Mouse (Mus musculus): Measurements from ENCODE around the gene Bora.
"Not testable (repeated sequence)": the region's sequence is repeated elsewhere in the genome, so short reads cannot be mapped to it uniquely, and the experiment has no call there.

Gene Bora

DNA sequence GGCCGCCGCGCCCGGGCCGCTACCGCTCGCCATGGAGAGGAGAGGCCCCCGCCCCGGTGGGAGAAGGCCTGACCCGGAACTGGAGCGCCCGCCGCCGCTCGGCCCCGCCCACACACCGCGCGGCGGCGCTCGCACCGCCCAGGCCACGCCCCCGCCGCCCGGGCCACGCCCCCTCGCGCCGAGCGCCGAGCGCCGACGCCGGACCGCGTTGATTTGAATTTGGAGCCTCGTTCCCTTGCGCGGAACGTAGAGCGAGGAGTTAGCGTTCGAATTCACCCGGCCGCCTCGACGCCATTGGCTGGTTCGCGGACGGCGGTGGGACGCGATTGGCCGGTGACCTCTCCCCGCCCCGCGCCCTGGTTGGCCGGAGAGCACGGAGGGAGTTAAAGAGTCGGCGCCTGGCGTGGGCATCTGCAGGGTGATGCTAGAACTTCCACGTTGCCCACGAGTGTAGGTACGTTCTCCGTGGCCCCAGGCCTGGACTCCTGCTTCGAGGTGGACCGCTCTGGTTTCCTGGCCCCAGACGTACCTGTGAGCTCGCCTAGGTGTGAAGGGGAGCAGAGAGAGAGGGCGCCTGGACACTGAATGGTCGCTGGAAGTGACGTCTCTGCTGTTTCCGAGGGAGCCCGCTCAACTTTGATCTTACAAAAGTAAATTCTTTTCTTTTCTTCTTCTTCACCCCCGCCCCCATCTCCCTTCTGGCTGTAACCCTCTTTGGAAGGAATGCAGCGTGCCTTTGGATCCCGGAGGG is at the start of gene Bora, which contains the start of gene Mzt1:
Gene Bora (plus strand): TSS at position 192 of the 751 bp plus-strand sequence.
Gene Mzt1 (minus strand): TSS at position 104 of the 751 bp plus-strand sequence.
- peak; percentile 82 to 92 for DNase-seq (ENCODE audit: low spot score in 2 of 2)

DNA sequence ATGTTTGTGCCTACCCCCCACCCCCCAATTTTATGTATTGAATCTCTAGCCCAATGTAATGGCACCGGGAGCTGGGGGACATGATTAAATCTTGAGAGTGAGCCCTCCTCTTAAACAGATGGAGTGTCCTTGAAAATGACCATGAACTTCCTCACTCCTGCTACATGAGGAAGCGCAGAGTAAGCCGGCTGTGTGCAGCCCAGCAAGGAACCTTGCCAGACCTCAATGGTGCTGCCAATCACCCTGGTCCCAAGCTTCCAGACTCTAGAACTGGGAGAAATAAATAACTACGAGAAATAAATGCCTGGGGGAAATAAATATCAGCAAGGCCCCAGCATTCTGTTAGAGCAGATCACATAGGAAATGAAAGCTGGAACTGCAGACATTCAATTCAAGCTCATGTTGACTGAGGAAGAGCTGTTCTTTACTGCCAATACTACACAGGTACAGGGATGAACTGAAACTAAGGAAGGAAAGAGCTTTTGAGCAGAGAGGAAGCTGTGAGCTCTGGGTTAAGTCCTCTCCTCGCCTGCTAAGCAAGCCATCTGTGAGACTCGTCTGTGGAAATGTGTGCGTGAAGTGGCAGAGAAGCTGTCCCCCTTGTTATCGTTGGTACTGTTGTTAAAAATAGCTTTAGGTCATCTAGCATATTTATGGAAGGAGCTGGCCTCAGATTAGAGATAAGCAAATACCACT is 35.6 kb upstream of the Bora start:
- DNase-seq (ENCODE audit: low spot score in 2 of 2), result no peak

DNA sequence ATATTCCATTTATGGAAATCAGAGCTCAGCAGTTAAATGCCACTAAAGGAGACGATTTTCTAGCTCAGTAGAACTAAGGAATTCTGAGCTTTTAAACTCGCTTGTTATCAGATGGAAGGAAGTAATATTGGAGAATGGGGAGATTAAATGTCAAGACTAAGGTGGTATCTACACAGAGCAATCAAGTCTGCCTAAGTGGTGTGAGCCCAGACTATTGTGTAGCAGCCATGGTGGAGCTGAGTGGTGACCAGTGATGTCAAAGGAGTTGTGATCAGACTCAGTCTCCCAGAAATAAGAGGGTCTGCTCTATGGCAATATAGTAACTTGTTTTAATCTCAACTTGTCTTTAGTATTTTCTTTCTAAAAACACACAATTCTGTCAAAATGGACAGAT is 35.1 kb upstream of the Bora start:
- no peak for DNase-seq (ENCODE audit: low spot score in 2 of 2)

DNA sequence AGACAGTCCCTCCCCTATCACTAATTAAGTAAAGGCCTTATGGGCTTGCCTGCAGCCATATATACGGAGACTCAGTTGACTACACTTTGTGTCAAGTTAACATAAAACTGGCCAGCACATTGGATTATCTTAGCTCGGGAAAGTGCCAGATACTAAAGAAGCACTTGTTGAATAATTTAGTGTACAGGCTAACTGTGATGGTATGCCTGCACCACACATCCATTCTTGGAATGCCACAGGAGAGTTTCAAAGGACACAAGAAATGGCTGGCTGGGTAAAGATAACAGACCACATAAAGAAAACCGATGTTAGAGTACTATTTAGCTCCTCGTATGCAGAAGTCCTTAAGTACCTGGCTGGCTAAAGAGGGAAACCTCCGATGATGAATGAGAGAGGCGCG is 27.3 kb upstream of the Bora start:
- DNase-seq (ENCODE audit: low spot score in 2 of 2), result no peak

DNA sequence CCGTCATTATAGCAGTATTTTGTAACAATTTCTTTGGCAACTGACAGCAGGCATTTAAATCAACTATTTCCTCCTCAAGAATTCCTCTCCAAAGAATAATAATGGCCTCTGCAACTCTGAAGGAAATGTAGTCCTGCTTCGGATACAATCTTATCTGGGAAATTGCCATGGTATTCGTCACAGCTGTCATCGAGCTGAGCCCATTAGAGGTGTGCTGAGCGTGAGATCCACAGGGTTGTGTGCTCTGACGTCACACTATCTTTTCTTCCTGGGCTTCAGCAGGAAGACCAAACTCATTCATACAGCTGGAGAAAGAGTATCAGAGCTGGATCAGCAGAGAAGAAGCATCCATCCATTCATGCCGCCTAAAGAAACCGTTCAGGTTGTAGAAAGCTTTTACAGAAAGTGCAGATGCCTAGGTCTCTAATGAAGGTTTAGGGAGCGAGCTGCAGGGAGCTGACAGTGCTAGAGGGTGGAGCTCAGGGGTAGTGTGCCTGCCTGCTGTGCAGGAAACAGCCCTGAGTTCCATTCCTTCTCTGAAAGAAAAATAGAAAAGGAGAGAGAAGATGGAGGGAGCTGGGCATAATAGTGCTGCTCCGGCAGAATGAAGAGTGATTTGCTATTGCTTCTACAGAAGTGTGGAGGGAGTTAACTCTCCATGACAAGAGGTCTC is 26.8 kb upstream of the Bora start:
- DNase-seq (ENCODE audit: low spot score in 2 of 2), result no peak

DNA sequence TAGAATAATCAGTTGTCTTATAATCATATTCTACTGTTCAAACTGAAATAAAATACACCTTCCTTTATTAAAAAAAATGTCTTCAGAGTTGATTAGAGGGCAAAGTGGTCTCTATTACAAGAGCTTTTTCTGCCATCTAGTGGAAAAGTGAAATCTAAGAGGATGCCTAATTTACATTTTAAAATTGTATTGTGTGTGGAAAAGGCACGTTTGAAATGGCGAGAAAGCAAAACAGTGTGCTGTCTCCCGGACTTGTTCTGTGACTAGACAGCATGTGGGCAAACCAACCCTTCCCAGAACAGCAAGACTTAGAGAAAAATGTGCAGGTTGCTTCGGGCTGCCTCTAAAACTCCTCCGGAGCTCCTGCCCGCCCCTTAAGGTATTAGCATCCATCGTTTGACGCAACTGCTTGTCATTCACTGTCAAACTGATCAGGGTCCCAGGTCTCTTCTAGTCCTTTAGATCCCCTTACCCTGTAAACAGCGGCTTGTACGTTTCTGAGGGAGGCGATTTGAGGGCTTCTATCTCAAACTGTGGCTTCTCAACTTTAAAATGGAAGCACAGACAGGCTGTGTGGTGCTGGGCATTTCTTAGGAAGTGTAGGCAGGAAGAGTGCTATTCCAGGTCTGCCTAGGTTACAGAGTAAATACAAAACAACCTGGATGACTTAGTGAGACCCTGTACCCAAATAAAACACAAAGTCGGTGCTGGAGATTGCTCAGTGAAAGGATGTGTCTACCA is 23.5 kb upstream of the Bora start:
- DNase-seq (ENCODE audit: low spot score in 2 of 2), result no peak

DNA sequence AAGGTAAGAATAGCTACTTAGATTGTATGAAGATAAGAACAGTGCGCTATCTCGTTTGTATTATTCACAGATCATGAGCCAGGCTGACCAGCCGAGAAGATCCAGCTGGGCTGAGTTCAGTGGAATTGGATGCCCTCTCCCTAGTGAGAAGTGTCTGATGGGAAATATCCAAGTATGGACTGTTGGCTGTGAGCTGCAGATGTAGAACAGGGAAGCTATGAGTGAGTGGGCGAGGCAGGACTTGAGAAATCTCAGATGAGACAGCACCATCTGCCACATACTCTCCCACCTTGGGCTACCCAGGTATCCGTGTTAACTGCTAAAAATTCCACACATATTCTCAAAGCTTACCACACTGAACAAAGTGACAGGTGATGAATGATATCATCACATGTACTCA is 16.0 kb upstream of the Bora start:
- no peak for DNase-seq (ENCODE audit: low spot score in 2 of 2)

DNA sequence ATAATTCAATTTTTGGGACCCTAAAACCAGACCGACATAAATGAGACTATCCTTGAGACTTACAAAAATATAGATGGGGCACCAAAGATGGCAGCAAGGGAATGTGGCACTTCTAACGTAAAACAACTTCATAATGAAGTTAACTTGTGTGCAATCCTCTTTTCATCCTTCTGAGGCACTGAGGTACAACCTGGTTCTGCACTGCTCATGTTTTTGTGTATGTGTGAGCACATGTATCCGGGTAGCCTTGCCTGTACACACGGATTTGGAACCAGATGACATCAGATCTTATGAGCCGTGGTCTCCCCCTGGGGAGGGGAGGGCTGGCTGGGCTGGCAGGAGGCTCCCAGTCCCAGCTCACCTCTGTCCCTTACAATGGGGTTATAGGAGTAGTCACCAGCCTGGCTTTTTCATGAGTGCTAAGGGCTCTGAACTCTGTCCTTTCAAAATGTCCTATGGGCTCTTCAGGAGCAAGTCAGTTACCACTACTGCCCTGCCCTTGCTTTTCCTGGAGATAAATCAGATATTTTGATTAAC is 14.6 kb upstream of the Bora start:
- DNase-seq (ENCODE audit: low spot score in 2 of 2), result no peak

DNA sequence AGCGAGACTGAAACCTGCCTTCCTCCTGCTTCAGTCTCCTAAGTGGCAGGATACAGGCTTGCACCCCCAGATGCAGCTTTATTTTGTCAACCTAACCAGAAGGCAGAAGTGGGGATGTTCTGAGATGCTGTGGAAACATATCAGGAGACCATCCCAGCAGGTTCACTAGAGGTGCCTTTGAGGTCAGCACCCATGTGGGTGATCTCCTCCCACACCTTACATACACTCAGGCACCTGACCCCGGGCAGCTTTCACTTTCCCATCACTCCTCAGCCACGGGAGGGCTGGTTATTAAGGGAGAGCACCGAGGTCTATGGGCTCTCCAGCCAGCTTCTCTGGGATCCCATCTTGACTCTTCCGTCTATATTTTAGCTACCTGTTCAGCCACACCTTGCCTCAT is 13.4 kb upstream of the Bora start:
- DNase-seq (ENCODE audit: low spot score in 2 of 2), result no peak

DNA sequence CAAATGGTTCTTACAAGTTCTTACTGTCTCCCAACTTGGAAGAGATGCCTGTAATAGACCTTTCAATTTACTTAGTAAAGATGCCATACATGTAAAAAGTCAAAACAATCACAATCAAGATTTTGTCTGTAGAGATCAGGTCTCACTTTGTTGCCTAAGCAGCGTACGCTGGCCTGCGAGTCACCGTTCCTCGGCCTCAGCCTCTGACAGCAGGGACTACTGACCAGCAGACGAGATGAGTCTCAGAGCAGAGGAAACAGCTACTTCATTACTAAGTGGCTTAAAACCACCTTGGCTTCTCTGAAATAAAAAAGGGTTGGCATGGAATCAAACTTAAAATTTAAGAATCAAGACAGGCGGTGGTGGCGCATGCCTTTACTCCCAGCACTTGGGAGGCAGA is 11.2 kb upstream of the Bora start:
- DNase-seq (ENCODE audit: low spot score in 2 of 2), result not testable (repeated sequence)

DNA sequence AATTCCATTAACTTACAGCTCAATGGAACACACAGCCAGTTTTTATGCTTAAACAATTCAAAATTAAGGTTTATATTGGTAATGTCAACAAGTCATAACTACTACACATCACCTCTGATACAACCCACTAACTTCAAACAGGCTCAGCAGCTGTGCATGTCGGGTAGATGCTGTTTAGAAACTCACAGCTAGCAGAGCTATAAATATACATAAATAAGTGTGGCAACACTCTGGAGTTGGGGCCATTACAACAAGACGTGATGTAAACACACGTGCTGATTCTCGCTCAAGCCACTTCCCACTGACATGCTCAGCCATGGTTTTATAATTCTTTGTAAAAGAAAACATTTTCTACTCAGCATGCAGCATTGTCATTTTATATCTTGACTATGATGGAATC is 10.0 kb upstream of the Bora start:
- no peak for DNase-seq (ENCODE audit: low spot score in 2 of 2)

DNA sequence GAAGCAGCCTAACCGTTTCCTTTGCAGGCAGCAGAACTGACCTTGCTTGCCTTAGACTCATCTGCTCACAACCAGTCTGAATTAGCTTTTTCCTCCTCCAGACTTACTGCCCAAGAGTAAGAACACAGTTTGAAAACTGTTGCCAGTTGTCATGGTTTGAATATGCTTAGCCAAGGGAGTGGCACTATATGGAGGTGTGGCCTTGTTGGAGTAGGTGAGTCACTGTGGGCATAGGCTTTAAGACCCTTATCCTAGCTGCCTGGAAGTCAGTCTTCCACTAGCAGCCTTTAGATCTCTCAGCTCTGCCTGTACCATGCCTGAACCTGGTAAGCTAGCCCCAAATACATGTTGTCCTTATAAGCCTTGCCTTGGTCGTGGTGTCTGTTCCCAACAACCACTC is 8.3 kb upstream of the Bora start:
- DNase-seq (ENCODE audit: low spot score in 2 of 2), result no peak

DNA sequence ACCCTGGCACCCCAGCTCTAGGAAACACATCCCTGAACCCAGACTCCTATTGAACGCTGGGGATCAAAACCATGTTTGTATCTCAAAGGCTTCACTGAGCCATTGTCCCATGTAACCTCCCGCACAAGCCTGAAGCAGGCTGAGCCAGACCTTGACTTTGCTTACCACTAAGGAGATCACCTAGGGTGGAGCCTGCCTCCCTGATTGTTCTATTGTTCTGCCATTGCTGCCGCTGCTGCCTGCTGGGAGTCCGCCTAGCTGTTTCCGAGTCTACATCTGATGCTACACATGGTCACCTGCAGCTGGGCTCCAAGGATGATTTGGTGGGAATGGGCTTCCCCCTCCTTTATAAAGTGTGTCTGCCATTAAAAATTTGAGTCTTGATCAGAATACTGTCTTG is 6.7 kb upstream of the Bora start:
- DNase-seq (ENCODE audit: low spot score in 2 of 2), result not testable (repeated sequence)

DNA sequence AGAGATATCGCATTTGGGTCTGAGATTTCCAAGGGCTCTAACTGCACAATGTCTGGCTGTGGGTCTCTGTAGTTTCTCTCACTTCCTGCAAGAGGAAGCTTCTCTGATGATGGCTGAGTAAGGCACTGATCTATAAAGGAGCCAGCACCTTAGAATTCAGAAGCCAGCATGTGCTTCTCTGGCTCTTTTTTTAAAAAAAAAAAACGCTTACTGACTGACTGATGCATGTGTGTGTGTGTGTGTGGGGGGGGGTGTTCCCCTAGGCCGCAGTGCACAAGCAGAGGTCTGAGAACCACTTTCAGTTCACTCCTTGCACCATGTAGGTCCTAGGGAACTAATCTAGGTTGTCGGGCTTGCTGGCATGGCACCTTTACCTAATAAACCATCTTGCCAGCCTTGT is 4.6 kb upstream of the Bora start:
- no peak for DNase-seq (ENCODE audit: low spot score in 2 of 2)

DNA sequence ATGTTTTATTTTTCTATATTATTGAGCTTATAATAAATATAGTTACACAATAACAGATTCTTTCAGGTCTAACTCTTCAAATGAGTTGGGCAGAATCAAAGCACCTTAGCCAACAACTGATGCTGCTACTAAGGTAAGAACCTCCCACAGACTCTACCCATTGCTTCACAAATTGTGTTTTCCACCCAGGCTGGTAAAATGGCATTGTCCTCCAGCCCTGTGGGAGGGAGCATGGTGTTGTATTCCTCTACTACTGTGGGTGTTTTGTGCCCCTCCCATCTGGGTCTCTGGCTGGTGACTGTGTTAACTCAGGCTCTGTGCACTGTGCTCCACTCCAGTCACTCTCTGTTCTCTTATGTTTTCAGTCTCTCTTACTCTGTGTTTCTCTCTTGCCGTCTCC is 2.5 kb upstream of the Bora start:
- no peak for DNase-seq (ENCODE audit: low spot score in 2 of 2)

DNA sequence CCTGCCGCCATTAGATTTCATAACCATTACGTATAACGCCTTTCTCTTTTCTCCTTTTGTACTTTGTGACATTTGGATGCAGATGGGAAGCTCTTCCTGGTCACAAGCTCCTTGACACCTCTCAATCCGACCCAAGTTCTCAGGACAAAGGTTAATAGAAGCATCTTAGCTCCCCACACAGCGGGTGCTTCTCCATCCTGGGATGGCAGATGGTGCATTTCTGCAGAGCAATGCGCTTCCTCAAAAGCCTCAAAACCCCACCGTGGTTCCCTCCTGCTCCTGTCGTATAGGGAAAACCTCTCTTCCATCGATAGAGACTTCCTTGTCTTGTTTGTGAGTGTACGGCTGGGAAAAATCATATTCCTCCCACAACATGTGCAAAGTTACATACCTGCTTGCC is 1.9 kb upstream of the Bora start:
- no peak for DNase-seq (ENCODE audit: low spot score in 2 of 2)

DNA sequence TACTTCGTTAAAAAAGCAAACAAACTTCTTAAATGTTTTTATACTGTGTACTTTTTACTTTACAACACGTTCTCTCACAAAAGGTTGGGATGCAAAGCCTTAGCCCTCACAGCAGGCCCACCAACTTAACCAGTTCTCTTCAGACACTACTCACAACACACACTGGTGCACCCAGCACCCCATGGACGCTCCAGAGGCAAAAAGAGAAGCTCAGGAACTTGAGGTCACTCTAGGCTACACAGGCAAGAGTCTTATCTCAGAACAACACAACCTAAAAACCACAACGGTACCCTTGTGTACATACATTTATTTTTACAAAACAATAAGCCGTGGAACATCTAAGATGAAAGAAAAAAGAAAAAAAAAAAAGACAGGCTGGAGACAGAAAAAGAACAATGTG is 1.3 kb upstream of the Bora start:
- no peak for DNase-seq (ENCODE audit: low spot score in 2 of 2)

DNA sequence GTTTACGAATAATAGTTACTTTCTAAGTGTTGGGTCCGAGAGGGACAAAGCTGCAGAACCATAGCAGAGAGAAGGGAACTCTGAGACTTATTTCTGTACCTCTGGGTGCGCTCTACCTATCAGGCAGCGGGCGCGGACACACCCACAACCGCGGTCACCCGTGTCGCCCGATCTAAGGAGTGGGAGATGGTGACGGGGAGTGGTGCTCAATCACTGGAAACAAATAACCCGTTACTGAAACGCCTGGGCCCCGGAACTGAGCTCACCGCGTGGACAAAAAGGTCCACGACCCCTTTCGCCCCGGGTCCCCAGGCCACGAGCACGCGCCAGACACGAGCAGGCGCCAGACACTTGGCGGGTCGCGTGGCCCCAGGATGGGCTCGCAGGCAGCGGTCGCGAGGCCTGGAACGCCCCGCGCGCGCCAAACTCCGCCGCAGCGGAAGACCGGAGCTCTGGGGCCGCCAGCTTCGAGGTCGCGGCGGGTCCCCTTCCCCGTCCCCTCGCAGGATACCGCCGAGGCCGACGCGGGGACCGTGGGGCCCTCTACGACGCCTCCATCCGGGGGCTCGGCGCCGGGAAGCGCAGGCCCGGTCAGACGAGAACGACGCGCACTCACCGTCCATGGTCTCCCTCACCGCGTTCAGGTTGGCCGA is 518 bp upstream of the Bora start:
- DNase-seq (ENCODE audit: low spot score in 2 of 2), result peak in 1 of 2 experiments; percentile 10

DNA sequence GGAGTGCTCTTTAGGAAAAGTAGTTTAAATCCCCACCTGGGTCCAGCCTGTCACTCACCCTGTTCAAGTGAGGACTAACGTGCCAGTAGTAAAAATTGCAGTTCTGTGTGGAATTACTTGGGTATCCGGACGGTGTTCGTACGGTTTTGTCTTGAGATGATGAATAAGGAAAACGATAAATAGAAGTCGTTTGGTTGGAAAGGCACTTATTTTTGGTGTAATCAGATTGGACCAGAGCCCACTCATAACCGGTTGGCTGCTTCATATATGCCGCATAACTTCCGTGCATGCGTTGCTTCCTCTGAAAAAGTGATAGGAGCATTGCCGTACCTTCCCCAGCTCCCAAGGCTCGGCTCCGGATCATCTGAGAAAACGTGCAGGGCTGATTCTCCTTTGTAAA is 760 bp downstream of the Bora start:
- DNase-seq (ENCODE audit: low spot score in 2 of 2), result no peak

DNA sequence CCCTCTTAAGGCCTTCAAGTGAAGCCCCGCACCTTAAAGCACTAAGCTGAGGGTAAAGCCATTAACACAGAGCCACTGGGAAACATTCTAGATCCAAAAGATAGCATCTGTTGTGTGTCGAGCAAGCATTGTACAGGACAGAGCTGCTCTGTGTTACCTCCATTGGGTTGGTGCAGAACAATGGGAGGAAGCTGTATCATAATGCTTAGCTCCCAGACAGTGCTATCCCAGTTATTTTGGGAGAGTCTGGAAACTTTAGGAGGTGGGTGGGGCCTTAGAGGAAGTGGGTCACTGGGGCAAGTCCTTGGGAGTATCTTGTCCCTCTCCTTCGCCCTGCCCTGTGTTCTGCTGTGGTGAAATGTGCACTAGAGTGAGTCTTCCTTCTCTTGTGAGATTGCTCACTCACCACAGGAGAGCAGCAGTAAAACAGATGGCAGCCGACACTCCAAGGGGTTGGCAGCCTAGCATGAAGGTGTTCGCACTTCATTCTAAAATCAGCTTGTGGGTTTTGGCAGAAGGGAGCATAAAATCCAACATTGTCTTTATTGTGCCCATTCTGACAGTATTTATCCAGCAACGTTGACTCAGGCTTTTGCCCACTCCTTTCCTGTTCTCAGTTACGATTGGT is 13.1 kb downstream of the Bora start:
- no peak for DNase-seq (ENCODE audit: low spot score in 2 of 2)

DNA sequence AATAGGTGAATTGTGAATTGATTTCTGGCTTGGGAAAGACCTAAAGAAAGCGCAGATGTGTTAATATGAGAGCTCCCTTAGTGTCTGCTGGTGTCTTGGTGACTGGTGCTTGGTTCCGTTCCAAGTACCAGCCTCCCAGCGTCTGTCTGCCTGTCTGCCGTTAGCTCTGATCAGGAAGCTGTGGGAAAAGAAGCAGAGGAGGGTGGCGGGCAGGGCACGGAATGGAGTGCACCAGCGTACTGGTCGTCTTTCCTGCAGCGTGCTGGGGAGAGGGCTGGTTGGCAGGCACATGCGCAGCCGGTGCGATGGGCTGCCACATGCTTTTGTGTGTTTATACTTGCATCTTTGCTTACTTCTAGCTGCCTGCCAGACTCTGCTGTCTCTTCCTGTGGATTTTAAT is 14.6 kb downstream of the Bora start:
- no peak for DNase-seq (ENCODE audit: low spot score in 2 of 2)
